Mouse (Mus musculus) lung, adult 2 months (tissue): ENCODE measurements at regions not wholly inside any gene's neighbourhood (a gene's known extent, or its start where the extent isn't known, plus 50 kb on each side); places are given as distances from the start of the nearest gene placed in this dataset.

Experiments used
- CTCF ChIP-seq: fragments of 200-500 bp; IDR thresholded peaks from 2 replicates; pipeline ENCODE4 v1.5.1; 2011; ENCODE audit warnings: mild to moderate bottlenecking, low read length, control low read depth; ENCODE audit not compliant: insufficient read depth
- POLR2A ChIP-seq: fragments of 200-500 bp; IDR thresholded peaks from 2 replicates; pipeline ENCODE4 v1.6.1; 2011; ENCODE audit warnings: low read depth, mild to moderate bottlenecking, control low read depth, low read length, borderline replicate concordance; ENCODE audit errors: extremely low read depth

DNA sequence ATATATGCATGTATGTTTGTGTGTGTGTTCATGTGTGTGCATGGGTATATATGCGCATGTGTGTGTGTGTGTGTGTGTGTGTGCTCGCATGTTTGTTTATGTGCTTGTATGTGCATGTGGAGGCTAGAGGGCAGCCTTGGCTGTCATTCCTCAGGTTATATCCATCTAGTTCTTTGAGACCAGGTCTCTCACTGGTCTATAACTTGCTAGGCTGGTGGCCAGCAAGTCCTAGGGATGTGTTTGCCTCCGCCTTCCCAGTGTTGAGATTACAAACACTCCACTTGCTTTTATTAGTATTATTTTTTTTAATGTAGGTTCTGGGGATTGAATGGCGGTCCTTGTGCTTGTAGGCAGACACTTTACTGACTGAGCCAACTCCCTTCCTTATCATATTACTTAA lies 219.8 kb upstream of the Dusp10 start:
- no peak for TF ChIP-seq POLR2A
- no peak for TF ChIP-seq CTCF
